Mouse (Mus musculus) small intestine, adult 2 months (tissue): Measurements from ENCODE around the gene Psme2. TPM values are rescaled to one million over a fixed set of nuclear protein-coding genes. Genes with fewer than 3 reads are reported as not detected.

Experiments
- H3K27ac ChIP-seq: fragments of 200-500 bp; 2 replicates; pipeline ENCODE4 v1.5.1; 2012; ENCODE audit warnings: low read depth, low read length, control low read depth, inconsistent platforms; ENCODE audit not compliant: insufficient read depth
- H3K27me3 ChIP-seq: fragments of 200-500 bp; 2 replicates; pipeline ENCODE4 v1.6.1; 2012; ENCODE audit warnings: mild to moderate bottlenecking, moderate library complexity, low read length, inconsistent platforms; ENCODE audit not compliant: control insufficient read depth, insufficient read depth
- H3K36me3 ChIP-seq: fragments of 200-500 bp; 2 replicates; pipeline ENCODE4 v1.6.1; 2012; ENCODE audit warnings: mild to moderate bottlenecking, low read length, control low read depth, inconsistent platforms; ENCODE audit not compliant: control insufficient read depth, insufficient read depth
- H3K4me1 ChIP-seq: fragments of 200-500 bp; 2 replicates; pipeline ENCODE4 v1.6.1; 2012; ENCODE audit warnings: low read length, inconsistent platforms, mixed read lengths; ENCODE audit not compliant: control insufficient read depth, insufficient read depth, insufficient read length
- H3K4me3 ChIP-seq: fragments of 200-500 bp; 2 replicates; pipeline ENCODE4 v1.5.1; 2012; ENCODE audit warnings: low read depth, mild to moderate bottlenecking, control low read depth, inconsistent platforms, low read length, moderate library complexity
- CTCF ChIP-seq: fragments of 200-500 bp; IDR thresholded peaks from 2 replicates; pipeline ENCODE4 v1.5.1; 2012; ENCODE audit warnings: low read depth, mild to moderate bottlenecking, control low read depth, inconsistent platforms, low read length, moderate library complexity, mixed read lengths; ENCODE audit not compliant: insufficient replicate concordance, insufficient read length; ENCODE audit errors: extremely low read depth
- POLR2A ChIP-seq: fragments of 200-500 bp; IDR thresholded peaks from 2 replicates; pipeline ENCODE4 v1.6.1; 2012; ENCODE audit warnings: low read depth, mild to moderate bottlenecking, control low read depth, inconsistent platforms, low read length, moderate library complexity
- WGBS: fragments of 180-500 bp; shearing (Covaris S2); methylation state at CpG from one replicate; pipeline ENCODE4 v1.1.7; 2018; 5-methylcytosine and 5-hydroxymethylcytosine counted together
- polyA plus RNA-seq: library from polyadenylated mRNA; depleted of rRNA; stranded (reverse); fragments of >200 nt; gene quantifications from 2 replicates; pipeline ENCODE4 v1.2.3, GENCODE M21; 2012

Gene Psme2
- polyA plus RNA-seq, 1 experiment = 142 TPM

DNA sequence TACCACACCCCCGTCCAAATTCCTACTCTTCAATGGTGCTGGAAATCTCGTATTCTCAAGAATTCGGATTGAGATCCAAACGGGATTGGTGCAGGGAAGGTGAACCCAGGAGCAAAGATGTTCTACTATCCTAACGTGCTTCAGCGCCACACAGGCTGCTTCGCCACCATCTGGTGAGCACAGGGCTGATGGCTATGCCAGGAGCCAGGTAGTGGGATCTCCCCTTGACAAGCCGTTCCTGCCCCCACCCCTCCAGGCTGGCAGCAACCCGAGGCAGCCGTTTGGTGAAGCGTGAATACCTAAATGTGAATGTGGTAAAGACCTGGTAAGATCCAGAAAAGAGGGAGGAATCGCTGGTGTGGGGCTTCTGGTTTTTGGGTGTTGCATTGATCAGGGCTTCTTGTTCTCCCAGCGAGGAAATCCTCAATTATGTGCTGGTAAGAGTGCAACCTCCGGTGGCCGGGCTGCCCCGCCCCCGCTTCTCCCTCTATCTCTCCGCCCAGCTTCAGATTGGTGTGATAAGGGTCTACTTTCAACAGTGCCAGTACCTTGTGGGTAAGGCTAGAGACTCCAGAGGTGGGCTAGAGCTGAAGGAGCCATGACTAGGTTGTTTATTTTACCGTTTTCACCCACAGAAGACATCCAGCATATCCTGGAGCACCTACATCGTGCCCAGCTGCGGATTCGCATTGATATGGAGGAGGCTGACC is 27.7 kb upstream of the Psme2 start:
- 0 out of 2 replicates have a peak, but pooled peaks cover 2% of the 10 kb centered on the region for H3K36me3 ChIP-seq
- peak overlapping the region; percentile 60 for H3K4me3 ChIP-seq
- peaks cover 5% of the 10 kb centered on the region; the same call in 1 of the 2 replicates for H3K4me1 ChIP-seq
- no peaks in the 10 kb centered on the region for H3K27me3 ChIP-seq
- WGBS = 24% methylated on average over 22 of the region's 22 CpGs
- no peak for TF ChIP-seq CTCF
- TF ChIP-seq POLR2A = no peak
- H3K27ac ChIP-seq = no peak overlapping the region

DNA sequence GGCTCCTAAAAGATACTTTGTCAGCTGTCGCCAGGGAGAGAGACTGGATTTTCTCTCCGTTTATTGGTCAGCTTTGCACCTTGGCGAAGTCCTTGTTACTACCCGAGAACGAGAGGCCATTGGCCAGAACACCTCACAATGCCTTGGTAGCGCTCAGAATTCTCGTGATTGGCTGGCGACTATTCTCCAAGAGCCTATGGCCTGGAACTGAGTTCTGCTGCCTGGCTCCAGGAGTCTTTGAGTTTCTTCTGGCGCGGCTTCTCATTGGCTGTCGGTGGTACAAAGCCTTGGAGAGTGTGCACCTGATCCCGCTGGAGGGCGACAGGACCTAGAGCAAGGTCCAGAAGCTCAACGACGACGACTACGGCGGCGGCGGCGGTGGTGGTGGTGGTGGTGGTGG is 26.9 kb upstream of the Psme2 start, which contains the start of gene Rec8:
Gene Rec8 (plus strand): TSS at position 216 of the 400 bp plus-strand sequence.
- 24% methylated on average over 21 of the region's 21 CpGs for WGBS
- H3K4me1 ChIP-seq = peaks cover 8% of the 10 kb centered on the region; the same call in 1 of the 2 replicates
- H3K4me3 ChIP-seq = peak within 1 kb of the TSS; percentile 60
- no peak within 1 kb of the TSS for H3K27ac ChIP-seq
- H3K27me3 ChIP-seq = no peaks in the 10 kb centered on the region
- TF ChIP-seq CTCF (no peak), POLR2A (no peak; the same call in 1 of the 2 replicates)
- H3K36me3 ChIP-seq = no peaks in the 10 kb centered on the region

DNA sequence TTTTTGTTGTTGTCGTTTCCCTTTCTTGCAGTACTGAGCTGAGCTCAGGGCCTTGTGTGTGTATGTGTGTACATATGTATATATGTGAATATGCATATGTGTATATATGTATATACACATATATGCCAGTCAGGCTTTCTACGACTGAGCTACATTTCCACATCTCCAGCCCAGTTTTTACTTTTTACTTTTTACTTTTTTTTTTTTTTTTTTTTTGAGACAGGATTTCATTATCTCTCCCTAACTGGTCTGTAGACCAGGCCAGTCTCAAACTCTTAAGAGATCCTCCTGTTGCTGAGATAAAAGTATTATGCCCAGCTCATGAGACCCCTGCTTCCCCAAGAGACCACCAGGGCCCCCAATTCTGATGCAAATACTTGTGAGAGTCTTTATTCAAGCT is 25.9 kb upstream of the Psme2 start:
- 79% methylated on average over 2 of the region's 2 CpGs for WGBS
- Histone ChIP-seq H3K36me3 (no peaks in the 10 kb centered on the region), H3K4me1 (peaks cover 12% of the 10 kb centered on the region; the same call in 1 of the 2 replicates), H3K4me3 (no peak overlapping the region), H3K27me3 (no peaks in the 10 kb centered on the region), H3K27ac (no peak overlapping the region)
- no peak for TF ChIP-seq POLR2A
- TF ChIP-seq CTCF = no peak

DNA sequence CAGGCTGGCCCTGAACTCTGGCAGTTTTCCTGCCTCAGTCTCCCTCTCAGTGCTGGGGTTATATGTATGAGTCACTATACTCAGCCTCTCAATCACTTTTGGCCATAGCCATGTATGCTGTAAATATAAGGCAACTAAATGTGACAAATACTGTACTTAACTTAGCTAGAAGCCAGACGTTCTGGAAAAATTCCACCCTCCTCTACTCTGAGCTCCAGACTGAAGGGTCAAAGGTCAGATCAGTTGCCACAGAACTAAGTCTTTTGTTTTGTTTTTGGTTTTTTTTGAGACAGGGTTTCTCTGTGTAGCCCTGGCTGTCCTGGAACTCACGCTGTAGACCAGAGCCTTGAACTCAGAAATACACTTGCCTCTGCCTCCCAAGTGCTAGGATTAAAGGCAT is 25.0 kb upstream of the Psme2 start:
- Histone ChIP-seq H3K4me1 (peaks cover 12% of the 10 kb centered on the region; the same call in 1 of the 2 replicates), H3K4me3 (no peak overlapping the region), H3K27me3 (no peaks in the 10 kb centered on the region), H3K27ac (no peak overlapping the region), H3K36me3 (no peaks in the 10 kb centered on the region)
- 45% methylated on average over 2 of the region's 2 CpGs for WGBS
- TF ChIP-seq CTCF (no peak), POLR2A (no peak)

DNA sequence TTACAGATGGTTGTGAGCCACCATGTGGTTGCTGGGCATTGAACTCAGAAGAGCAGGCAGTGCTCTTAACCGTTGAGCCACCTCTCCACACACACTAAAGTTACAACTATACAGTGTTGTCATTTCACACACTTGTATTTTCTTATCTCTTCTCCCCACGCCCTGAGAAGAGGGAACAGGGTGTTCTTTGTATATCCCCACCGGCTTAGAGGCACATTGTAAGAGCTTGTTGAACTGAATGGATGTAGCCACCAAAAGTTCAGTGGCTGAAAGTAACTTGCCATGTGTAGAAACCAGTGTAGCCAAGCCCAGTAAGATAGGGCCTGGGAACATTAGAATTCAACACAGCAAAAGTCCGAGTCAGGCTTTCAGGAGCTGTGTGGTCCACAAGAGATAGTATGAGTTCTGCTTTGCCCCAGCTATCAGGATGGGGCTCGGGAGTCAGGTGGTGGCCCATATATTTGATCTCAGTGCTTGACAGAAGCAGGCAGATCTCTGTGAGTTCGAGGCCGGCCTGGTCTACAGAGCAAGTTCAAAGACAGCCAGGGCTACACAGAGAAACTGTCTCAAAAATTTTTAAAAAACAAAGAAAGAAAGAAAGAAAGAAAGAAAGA is 23.8 kb upstream of the Psme2 start:
- no peak overlapping the region for H3K4me3 ChIP-seq
- no peak overlapping the region for H3K27ac ChIP-seq
- TF ChIP-seq POLR2A (no peak), CTCF (no peak)
- H3K27me3 ChIP-seq = no peaks in the 10 kb centered on the region
- peaks cover 12% of the 10 kb centered on the region; the same call in 1 of the 2 replicates for H3K4me1 ChIP-seq
- WGBS = 63% methylated on average over 7 of the region's 7 CpGs
- peaks cover 8% of the 10 kb centered on the region for H3K36me3 ChIP-seq

DNA sequence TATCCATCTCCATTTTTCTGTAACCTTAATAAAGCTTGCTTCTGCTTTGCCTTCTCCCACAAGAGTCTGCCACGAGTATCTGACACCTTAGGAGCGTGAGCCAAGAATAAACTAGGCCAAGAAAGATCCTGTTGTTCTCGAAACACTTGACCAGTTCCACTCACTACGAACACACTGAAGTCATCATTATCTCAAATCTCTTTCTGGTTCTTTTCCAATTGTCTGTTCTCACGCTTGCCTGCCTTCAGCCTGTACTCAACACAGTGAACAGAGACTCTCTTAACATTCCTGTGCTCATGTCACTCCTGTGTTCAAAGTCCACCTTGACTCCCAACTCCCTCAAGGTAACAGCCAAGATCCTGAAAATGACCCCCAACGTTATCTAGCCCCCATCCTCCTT is 22.4 kb upstream of the Psme2 start:
- Histone ChIP-seq H3K4me1 (peaks cover 9% of the 10 kb centered on the region; the same call in 1 of the 2 replicates), H3K27ac (no peak overlapping the region), H3K4me3 (no peak overlapping the region), H3K27me3 (no peaks in the 10 kb centered on the region), H3K36me3 (peaks cover 22% of the 10 kb centered on the region)
- 29% methylated on average over 6 of the region's 6 CpGs for WGBS
- TF ChIP-seq POLR2A = no peak
- TF ChIP-seq CTCF = no peak

DNA sequence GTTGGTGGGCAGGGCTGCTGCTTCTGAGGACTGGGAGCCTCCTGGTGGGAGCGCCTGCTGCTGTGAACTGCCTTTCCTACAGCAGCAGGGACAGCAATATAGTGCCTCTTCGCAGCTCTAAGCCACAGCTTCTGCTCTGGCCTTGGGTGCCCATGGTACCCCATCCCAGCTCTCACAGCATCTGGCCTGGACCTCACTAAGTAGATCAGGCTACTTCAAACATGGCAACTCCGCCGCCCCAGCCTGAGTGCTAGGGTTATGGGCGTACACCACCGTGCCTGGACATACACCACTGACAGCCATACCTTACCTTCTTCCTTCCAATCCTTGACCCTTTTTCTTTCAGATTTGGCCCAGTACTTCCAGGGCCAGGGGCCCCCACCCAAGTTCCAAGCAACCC is 17.4 kb upstream of the Psme2 start:
- no peak for TF ChIP-seq POLR2A
- no peak for TF ChIP-seq CTCF
- H3K4me3 ChIP-seq = no peak overlapping the region
- WGBS = 96% methylated on average over 6 of the region's 6 CpGs
- peaks cover 52% of the 10 kb centered on the region for H3K36me3 ChIP-seq
- H3K27ac ChIP-seq = no peak overlapping the region
- peaks cover 27% of the 10 kb centered on the region; the same call in 1 of the 2 replicates for H3K4me1 ChIP-seq
- H3K27me3 ChIP-seq = no peaks in the 10 kb centered on the region
